Mouse (Mus musculus) urinary bladder, adult 18-20 months (tissue): Measurements from ENCODE around the gene Rbm34.

Experiments used
- DNase-seq, 2 experiments: peaks; one replicate each; pipeline ENCODE4 v3.0.0; 2022; ENCODE audit warnings: low spot score in 2 of 2, mixed read lengths in 2 of 2

The Rbm34 gene

DNA sequence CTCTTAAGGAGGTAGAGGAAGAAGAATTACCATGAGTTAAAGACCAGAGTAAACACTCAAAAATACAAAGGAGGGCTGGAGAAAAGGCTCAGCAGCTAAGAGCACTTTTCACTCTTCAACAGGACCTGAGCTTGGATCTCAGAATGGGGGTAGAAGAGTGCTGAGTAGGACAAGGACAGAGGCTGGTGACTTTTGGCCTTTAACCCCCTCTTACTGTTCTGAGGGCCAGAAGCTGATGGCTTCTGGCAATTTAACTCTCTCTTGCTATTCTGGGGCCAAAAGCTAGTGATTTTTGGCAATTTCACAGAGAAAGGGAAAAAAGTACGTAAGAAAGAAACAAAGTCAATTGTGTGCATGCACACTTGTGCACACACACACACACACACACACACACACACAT, 8.0 kb downstream of the Rbm34 start:
- DNase-seq: no peak

- DNase-seq: no peak
Observed at GRCm38 (mm10) chr8:126961516-126961915, 9.4 kb downstream of the Rbm34 start.

DNA sequence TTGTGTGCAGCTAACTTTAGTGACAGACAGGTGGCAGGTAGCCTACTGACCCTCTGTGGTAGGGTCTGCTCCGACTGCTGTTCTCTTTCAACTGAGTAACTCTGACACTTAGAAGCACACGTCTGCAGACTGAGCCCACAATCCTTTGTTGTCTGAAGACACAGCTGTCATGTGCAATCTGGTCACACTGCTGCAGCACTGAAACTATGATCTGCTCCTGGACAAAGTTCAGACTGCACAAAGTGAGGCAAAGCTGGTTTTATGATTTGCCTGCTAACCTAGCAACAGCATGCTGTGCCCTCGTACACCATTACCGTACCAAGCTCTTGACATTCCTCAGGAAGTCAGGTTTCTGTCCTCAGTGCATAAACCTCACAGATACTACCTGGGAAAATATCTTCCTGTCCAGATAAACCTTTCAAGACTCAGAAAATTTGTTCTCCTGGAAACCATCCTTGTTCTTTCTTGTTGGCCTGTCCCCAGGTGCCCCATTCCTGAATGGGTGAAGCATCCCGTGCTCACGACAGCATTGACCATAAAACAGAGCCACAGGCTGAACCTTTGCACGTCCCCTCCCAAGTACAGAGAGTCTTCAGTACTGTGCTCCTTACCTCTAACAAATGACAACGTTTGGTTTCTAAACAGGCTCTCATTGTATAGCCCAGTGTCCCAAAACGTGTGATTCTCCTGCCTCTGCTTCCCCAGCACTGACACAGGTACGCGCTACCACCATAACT, 18.8 kb downstream of the Rbm34 start:
- no peak for DNase-seq

GRCm38 (mm10) chr8:126949527-126949926, 21.3 kb downstream of the Rbm34 start:
- DNase-seq: no peak

DNA sequence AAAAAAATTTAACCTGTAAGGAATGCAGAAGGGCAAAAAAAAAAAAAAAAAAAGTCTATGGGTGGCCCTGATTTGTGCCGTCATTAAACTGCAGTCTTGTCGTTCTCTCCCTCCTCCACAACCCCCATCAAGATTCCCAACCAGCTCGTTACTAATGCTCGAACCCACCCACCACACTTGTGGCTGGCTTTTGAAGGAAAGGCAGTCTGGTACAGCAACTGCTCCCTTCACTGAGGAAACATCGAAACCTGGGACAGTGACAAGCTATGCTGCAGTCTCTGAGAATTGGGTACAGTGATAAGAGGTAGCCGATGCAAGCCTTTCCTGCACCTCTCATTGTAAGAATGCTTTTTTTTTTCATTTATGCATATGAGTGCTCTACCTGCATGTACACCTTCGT, 24.4 kb downstream of the Rbm34 start:
- no peak for DNase-seq

GRCm38 (mm10) chr8:126945730-126946163, 25.1 kb downstream of the Rbm34 start, which contains the start of gene Tomm20:
TSS of gene Tomm20 (minus strand) at chr8:126945844.
- peak; percentile 91 to 93 for DNase-seq

- DNase-seq: peak in 1 of 2 experiments; percentile 23
Observed at GRCm38 (mm10) chr8:126944781-126945691, 25.8 kb downstream of the Rbm34 start.

GRCm38 (mm10) chr8:126943565-126943964, 27.3 kb downstream of the Rbm34 start:
- no peak for DNase-seq

DNA sequence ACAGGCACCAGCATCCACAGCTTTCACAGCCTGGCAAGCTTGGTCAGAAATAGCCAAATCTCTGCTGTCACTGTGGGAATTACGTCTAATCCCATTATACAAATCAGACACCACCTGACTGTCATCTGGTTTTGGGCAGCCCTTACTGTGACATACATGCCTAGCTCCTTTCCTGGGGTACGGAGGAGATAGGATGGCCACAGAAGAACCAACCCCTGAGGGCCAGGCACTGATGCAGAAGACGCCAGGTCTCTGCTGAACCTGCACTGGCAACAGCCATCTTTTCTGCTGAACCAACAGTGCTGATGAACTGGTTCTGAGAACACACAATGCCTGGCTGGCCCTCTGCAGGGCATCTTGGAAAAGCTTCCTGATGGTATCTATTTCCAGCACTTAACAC, 33.5 kb downstream of the Rbm34 start:
- DNase-seq: no peak

GRCm38 (mm10) chr8:126935932-126936331, 34.9 kb downstream of the Rbm34 start:
- no peak for DNase-seq

GRCm38 (mm10) chr8:126935387-126935786, 35.5 kb downstream of the Rbm34 start:
- DNase-seq: no peak

- no peak for DNase-seq
Observed at GRCm38 (mm10) chr8:126932656-126933055, 38.2 kb downstream of the Rbm34 start.

- DNase-seq: no peak
Observed at GRCm38 (mm10) chr8:126932249-126932648, 38.6 kb downstream of the Rbm34 start.

DNA sequence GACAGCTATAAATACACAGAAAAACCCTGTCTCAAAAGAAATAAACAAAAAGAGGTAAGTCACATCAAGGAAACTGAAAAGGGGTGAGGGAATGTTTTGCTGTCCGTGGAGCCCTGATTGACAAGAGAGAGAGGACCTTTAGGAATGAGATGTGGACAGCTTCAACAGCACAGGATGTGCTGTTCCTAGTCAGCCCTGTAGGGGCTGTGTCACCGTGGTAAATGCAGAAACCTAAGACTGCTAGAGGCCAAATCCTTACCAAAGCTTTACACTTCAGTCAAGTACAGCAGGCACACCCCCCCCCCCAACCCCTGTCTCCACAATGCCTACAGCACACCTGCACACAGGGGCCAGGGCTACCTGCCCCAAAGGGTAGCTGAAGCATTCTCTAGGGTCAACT, 39.2 kb downstream of the Rbm34 start:
- DNase-seq: no peak

DNA sequence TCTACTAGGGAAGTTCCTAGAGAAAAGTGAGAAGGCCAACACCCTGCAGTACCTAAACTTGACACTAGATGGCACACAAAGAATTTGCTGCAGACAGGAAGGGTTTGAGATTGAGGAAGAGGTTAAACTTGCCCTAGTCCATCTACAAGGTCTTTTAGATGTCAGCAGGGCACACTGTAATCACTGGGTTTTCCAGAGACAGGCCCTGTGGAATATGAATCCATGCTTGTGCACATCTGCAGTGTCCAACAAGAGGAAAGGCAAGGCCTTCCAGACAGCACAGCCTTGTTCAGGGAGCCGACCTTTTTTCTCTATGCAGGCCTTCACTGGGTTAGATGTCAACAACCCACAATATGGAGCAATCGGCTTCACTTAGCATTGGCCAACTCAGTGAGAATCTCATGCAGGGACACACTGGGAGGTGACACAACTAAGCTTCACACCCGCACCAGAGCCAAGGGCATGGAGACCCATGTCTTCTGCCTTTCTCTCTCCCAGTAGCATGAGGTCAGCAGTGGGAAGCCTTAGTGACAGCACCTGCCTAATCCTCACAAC, 41.2 kb downstream of the Rbm34 start:
- DNase-seq: no peak

DNA sequence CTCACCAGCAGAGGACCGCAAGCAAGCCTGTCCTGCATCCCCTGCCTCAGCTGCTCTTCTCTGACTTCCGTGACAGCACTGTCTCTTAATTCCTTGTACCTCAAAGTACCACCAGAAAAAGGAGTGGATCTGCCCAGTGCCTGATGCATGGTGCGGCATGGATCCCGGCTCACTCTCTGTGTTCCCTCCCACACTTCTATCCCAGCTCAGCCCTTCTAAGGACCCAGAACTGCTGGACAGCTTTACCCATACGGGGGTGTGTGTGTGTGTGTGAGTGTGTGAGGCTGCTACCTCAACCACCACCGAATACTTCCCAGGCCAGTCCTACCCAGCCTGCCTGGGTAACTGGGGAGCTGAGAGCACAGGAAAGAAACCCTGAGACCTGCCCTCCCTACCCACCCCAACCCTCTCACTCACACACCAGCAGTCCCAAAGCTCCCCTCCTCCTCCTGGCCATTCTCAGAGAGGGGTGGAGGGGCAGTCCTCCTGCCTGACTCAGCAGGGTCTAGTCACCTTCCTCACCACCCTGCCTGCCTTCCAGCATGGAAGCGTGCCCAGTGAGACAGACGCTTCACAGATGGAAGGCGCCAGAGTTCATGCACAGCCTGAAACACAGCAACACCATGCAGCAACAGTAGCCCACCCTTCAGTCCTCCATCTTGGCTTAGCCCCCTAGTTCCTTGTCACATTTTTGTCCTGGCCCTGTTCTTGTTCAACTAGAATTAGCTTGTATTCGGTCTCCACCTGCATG, 41.9 kb downstream of the Rbm34 start:
- no peak for DNase-seq

GRCm38 (mm10) chr8:126928028-126928427, 42.8 kb downstream of the Rbm34 start:
- DNase-seq: no peak

DNA sequence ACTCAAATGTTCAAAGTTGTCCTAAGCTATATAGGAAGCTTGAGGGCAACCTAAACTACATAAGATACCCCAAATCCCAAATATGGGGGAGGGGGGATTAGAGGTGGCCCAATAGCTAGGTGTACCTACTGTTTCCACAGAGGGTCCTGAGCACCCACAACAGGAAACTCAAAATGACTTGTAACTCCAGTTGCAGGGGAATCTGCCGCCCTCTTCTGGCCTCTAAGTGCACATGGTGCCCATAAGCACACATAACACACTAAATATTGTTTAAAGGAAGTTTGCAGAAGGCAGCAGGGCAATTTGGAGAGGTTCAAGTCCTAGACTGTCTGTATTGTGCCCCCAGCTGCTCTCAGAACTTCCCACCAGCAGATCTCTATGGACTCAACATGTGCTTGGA, 43.8 kb downstream of the Rbm34 start:
- DNase-seq: no peak

DNA sequence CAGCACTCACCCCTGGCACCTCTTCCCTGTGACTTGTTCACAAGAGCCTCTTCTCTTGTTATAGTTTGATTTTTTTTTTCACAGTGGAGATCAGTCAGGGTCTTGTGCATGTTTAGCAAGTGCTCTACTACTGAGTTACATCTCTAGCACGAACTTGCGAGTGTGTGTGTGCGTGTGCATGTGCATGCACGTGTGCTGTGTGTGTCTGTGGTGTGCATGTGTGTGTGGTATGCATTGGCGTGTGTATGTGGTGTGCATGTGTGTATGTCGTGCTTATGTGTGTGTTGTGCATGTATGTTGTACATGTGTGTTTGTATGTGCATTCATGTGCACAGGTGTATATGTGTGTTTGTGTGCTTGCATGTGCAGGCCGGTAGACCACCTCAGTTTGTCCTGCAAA, 47.9 kb downstream of the Rbm34 start:
- no peak for DNase-seq

DNA sequence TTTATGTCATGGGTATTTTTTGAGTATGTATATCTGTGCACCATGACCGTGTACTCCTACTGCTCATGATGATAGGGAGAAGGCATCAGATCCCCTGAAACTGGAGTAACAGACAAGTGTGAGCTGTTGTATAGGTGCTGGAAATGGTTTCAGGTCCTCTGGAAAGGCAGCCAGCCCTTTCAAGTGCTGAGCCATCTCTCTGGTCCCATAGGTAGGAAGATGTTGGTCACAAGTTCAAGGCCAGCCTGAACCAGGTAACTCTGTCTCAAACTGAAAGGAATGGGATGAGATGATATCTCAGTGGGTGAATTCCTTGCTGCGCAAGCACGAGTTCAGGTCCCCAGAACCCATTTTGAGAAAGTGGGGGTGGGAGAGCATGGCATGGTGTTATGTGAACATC, 49.4 kb downstream of the Rbm34 start:
- DNase-seq: no peak

DNA sequence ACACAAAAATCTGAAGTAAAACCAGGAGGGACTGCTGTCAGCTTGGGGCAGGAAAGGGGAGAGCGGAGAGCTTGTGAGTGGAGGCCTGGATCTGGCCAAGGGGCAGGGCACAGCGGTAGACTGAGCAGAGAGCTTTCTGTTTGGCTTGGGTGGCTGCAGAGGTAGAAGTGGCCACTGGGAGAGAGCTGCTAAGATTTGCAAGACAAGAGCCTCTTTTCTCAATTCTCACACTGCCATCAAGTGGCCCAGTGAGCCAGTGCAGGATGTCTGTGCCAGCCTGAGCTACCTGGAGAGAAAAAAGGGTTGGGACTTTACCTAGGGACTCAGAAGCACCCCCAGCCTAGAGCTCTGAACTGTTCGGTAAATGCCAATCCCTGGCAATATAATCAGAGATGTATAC, 50.0 kb downstream of the Rbm34 start:
- DNase-seq: peak; percentile 60 to 68

DNA sequence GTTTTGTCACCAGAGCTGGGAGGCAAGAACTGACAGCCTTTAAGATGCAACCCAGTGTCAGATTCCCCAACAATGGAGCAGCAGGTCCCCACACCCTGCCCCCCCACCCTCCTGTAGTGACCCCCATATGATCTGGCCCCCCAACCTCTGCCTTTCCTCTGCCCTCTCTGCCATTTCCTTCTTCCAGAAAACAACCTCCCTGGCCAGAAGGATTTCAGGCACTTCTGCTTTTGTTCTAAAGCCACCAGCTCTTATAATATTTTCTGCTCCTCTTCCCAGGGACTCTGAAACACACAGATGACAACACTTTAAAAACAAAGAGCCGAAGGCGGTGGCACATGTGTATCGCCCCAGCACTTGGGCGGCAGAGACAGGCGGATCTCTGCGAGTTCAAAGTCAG, 50.5 kb downstream of the Rbm34 start:
- DNase-seq: no peak
